Mouse (Mus musculus): ENCODE results near the gene Dennd1a.

Gene Dennd1a

GRCm38 (mm10) chr2:37818761-37819525 is 468.2 kb downstream of the Dennd1a start:
- DNase-seq (ENCODE audit: low read depth, low spot score) = no peak

GRCm38 (mm10) chr2:37815676-37816075 is 471.5 kb downstream of the Dennd1a start:
- peak; percentile 77 for DNase-seq (ENCODE audit: low read depth, low spot score)

GRCm38 (mm10) chr2:37814820-37815361 is 472.3 kb downstream of the Dennd1a start:
- DNase-seq (ENCODE audit: low read depth, low spot score) = no peak

GRCm38 (mm10) chr2:37812401-37812800 is 474.8 kb downstream of the Dennd1a start:
- no peak for DNase-seq (ENCODE audit: low read depth, low spot score)

- DNase-seq (ENCODE audit: low read depth, low spot score) = peak; percentile 27
Measured at GRCm38 (mm10) chr2:37811682-37812081, 475.5 kb downstream of the Dennd1a start.

- DNase-seq (ENCODE audit: low read depth, low spot score) = peak; percentile 69
Measured at GRCm38 (mm10) chr2:37802610-37803212, 484.5 kb downstream of the Dennd1a start.

- DNase-seq (ENCODE audit: low read depth, low spot score) = no peak
Measured at GRCm38 (mm10) chr2:37801687-37802086, 485.5 kb downstream of the Dennd1a start.

- peak; percentile 50 for DNase-seq (ENCODE audit: low read depth, low spot score)
Measured at GRCm38 (mm10) chr2:37799137-37799536, 488.1 kb downstream of the Dennd1a start.

GRCm38 (mm10) chr2:37797046-37797445 is 490.1 kb downstream of the Dennd1a start:
- DNase-seq (ENCODE audit: low read depth, low spot score) = no peak

- no peak for DNase-seq (ENCODE audit: low read depth, low spot score)
Measured at GRCm38 (mm10) chr2:37796021-37796420, 491.2 kb downstream of the Dennd1a start.

GRCm38 (mm10) chr2:37791340-37791739 is 495.9 kb downstream of the Dennd1a start:
- DNase-seq (ENCODE audit: low read depth, low spot score) = no peak

GRCm38 (mm10) chr2:37790738-37791137 is 496.5 kb downstream of the Dennd1a start:
- no peak for DNase-seq (ENCODE audit: low read depth, low spot score)

- no peak for DNase-seq (ENCODE audit: low read depth, low spot score)
Measured at GRCm38 (mm10) chr2:37789995-37790394, 497.2 kb downstream of the Dennd1a start.

- no peak for DNase-seq (ENCODE audit: low read depth, low spot score)
Measured at GRCm38 (mm10) chr2:37789029-37789428, 498.2 kb downstream of the Dennd1a start.

GRCm38 (mm10) chr2:37788176-37788962 is 498.8 kb downstream of the Dennd1a start:
- DNase-seq (ENCODE audit: low read depth, low spot score) = no peak

- no peak for DNase-seq (ENCODE audit: low read depth, low spot score)
Measured at GRCm38 (mm10) chr2:37786461-37786860, 500.7 kb downstream of the Dennd1a start.

GRCm38 (mm10) chr2:37784473-37784872 is 502.7 kb downstream of the Dennd1a start:
- DNase-seq (ENCODE audit: low read depth, low spot score) = no peak

GRCm38 (mm10) chr2:37782002-37782401 is 505.2 kb downstream of the Dennd1a start:
- DNase-seq (ENCODE audit: low read depth, low spot score) = no peak

- DNase-seq (ENCODE audit: low read depth, low spot score) = no peak
Measured at GRCm38 (mm10) chr2:37781421-37781820, 505.8 kb downstream of the Dennd1a start.

GRCm38 (mm10) chr2:37780270-37780929 is 506.8 kb downstream of the Dennd1a start:
- DNase-seq (ENCODE audit: low read depth, low spot score) = peak; percentile 88

- DNase-seq (ENCODE audit: low read depth, low spot score) = no peak
Measured at GRCm38 (mm10) chr2:37777958-37778720, 509.1 kb downstream of the Dennd1a start.

Data from retina, postnatal 7 days (tissue).